Comparison of ENCODE assay signal across 11 mouse cellular contexts in the genomic region with DNA sequence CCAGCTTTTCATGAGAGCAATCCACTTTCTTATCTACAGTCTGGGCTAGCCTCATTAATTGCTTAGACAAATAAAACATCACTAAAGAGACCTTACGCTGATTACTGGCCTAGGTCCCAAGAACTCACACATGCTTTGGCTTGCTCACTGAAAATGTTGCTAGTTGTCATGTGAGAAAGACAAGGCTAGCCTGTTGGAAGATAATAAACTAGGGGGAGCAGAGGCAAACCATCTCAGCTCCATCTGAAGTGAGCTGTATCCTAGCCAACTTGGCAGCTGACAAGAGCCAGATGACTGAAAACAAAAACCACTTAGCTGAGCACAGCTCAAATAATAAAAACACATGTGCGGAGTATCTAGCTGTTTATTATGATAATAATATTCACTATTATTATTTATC. TPM values are rescaled to one million over a fixed set of nuclear protein-coding genes. Genes with fewer than 3 reads are reported as not detected.
DNase-seq lines count a peak whose midpoint lies in the region; ATAC-seq lines count a peak whose summit lies in the region.
"Had no signal": no experiment of that assay in that cellular context is flagged by ENCODE, and none has a peak within 500 bp of the region (broad histone marks: within the 10 kb centered on the region; RNA-seq: fewer than 3 reads in every experiment).

No protein-coding gene starts in this region.

- no peaks in the 10 kb centered on the region for H3K27me3 ChIP-seq in forebrain, embryonic 14.5 days (replicated peaks; ENCODE audit: control insufficient read depth, insufficient read depth, low read length)
- H3K27me3 ChIP-seq in forebrain, embryonic 11.5 days (ENCODE audit: control insufficient read depth, insufficient read depth, low read length) = no peaks in the 10 kb centered on the region
- H3K27me3 ChIP-seq in limb, embryonic 13.5 days = no peaks in the 10 kb centered on the region
- H3K27me3 ChIP-seq in limb, embryonic 10.5 days (ENCODE audit: low read depth, poor library complexity, severe bottlenecking) = no peaks in the 10 kb centered on the region
- H3K27me3 ChIP-seq: heart, embryonic 13.5 days; megakaryocyte, embryonic 14.5 days had no signal

- H3K4me3 ChIP-seq in forebrain, embryonic 14.5 days (ENCODE audit: low read depth, low read length) = no peak overlapping the region
- no peak overlapping the region for H3K4me3 ChIP-seq in forebrain, embryonic 11.5 days (ENCODE audit: low read depth, low read length)
- H3K4me3 ChIP-seq in limb, embryonic 13.5 days = no peak overlapping the region
- no peak overlapping the region for H3K4me3 ChIP-seq in limb, embryonic 10.5 days
- H3K4me3 ChIP-seq: heart, embryonic 13.5 days; megakaryocyte, embryonic 14.5 days had no signal

- ATAC-seq in forebrain, embryonic 14.5 days = peak; percentile 67; the same call in 1 of the 2 replicates
- no peak for ATAC-seq in forebrain, embryonic 11.5 days (replicated peaks; ENCODE audit: low FRiP score)
- peak; percentile 76; the same call in 1 of the 2 replicates for ATAC-seq in limb, embryonic 13.5 days (ENCODE audit: low FRiP score, low read depth)

- no peaks in the 10 kb centered on the region for H3K4me1 ChIP-seq in forebrain, embryonic 14.5 days (ENCODE audit: control insufficient read depth, insufficient read depth, low read length)
- H3K4me1 ChIP-seq in forebrain, embryonic 11.5 days (replicated peaks; ENCODE audit: control insufficient read depth, insufficient read depth, low read length) = no peaks in the 10 kb centered on the region
- H3K4me1 ChIP-seq in limb, embryonic 13.5 days = peaks cover 4% of the 10 kb centered on the region; the same call in 1 of the 2 replicates
- no peaks in the 10 kb centered on the region; the same call in 1 of the 2 replicates for H3K4me1 ChIP-seq in limb, embryonic 10.5 days
- H3K4me1 ChIP-seq: heart, embryonic 13.5 days; megakaryocyte, embryonic 14.5 days had no signal

- H3K9me3 ChIP-seq in forebrain, embryonic 14.5 days (replicated peaks; ENCODE audit: control insufficient read depth, low read length) = no peaks in the 10 kb centered on the region
- H3K9me3 ChIP-seq in forebrain, embryonic 11.5 days (ENCODE audit: control insufficient read depth, low read length) = no peaks in the 10 kb centered on the region
- no peaks in the 10 kb centered on the region for H3K9me3 ChIP-seq in limb, embryonic 13.5 days
- H3K9me3 ChIP-seq in limb, embryonic 10.5 days (replicated peaks) = no peaks in the 10 kb centered on the region
- H3K9me3 ChIP-seq: heart, embryonic 13.5 days had no signal

- intact Hi-C loops in heart, postnatal 10 days (cut with DNase I) = no loop called here

- H3K9ac ChIP-seq in forebrain, embryonic 14.5 days (ENCODE audit: low read length) = no peak overlapping the region
- H3K9ac ChIP-seq in forebrain, embryonic 11.5 days (ENCODE audit: low read length) = no peak overlapping the region
- H3K9ac ChIP-seq in limb, embryonic 13.5 days = no peak overlapping the region
- H3K9ac ChIP-seq: heart, embryonic 13.5 days had no signal

- peak; percentile 73 for DNase-seq in forebrain, embryonic 14.5 days (ENCODE audit: low spot score)
- no peak for DNase-seq in forebrain, embryonic 11.5 days (ENCODE audit: low spot score)
- no peak for DNase-seq in limb, embryonic 10.5 days (ENCODE audit: low spot score)
- peak; percentile 42 to 53 for DNase-seq in heart, postnatal 10 days
- DNase-seq in lung, postnatal 36 days = peak; percentile 73
- DNase-seq in natural killer cell, adult 2 months (ENCODE audit: low spot score in 2 of 2) = no peak
- DNase-seq in layer of hippocampus, adult 11-12 months (ENCODE audit: low spot score) = no peak
- DNase-seq: B cell, adult 2 months had no signal

- H3K36me3 ChIP-seq in forebrain, embryonic 14.5 days (ENCODE audit: control insufficient read depth, insufficient read depth, low read length) = no peaks in the 10 kb centered on the region
- no peaks in the 10 kb centered on the region for H3K36me3 ChIP-seq in forebrain, embryonic 11.5 days (ENCODE audit: control insufficient read depth, insufficient read depth, low read length)
- no peaks in the 10 kb centered on the region for H3K36me3 ChIP-seq in limb, embryonic 13.5 days
- H3K36me3 ChIP-seq in limb, embryonic 10.5 days = no peaks in the 10 kb centered on the region
- H3K36me3 ChIP-seq: heart, embryonic 13.5 days had no signal

- H3K4me2 ChIP-seq in forebrain, embryonic 14.5 days (ENCODE audit: low read length) = no peak overlapping the region
- H3K4me2 ChIP-seq in forebrain, embryonic 11.5 days (ENCODE audit: low read depth, low read length, severe bottlenecking) = no peak overlapping the region
- H3K4me2 ChIP-seq in limb, embryonic 13.5 days (replicated peaks) = no peak overlapping the region
- H3K4me2 ChIP-seq: heart, embryonic 13.5 days had no signal

- H3K27ac ChIP-seq in forebrain, embryonic 14.5 days (ENCODE audit: low read depth, low read length) = no peak overlapping the region
- no peak overlapping the region for H3K27ac ChIP-seq in forebrain, embryonic 11.5 days (ENCODE audit: low read depth, low read length)
- H3K27ac ChIP-seq in limb, embryonic 13.5 days = no peak overlapping the region
- no peak overlapping the region for H3K27ac ChIP-seq in limb, embryonic 10.5 days
- H3K27ac ChIP-seq: heart, embryonic 13.5 days had no signal

- WGBS in forebrain, embryonic 14.5 days = 47% methylated on average over 2 of the region's 2 CpGs
- 96% methylated on average over 2 of the region's 2 CpGs for WGBS in forebrain, embryonic 11.5 days
- 53% methylated on average over 2 of the region's 2 CpGs for WGBS in limb, embryonic 13.5 days
- 88% methylated on average over 2 of the region's 2 CpGs for WGBS in limb, embryonic 10.5 days

RNA-seq across cellular contexts. Expression of gene Bbox1, which starts 40.2 kb away (rescaled TPM):
- polyA plus RNA-seq in forebrain, embryonic 14.5 days (2014; fragmentation: Nextera tagmentation; extraction: Ambion mirVana) = 0.04 TPM in 1 of 2 replicates, not detected in the other
- polyA plus RNA-seq in forebrain, embryonic 11.5 days (2014; fragmentation: Nextera tagmentation; extraction: Ambion mirVana) = not detected in 2 replicates
- polyA plus RNA-seq in limb, embryonic 13.5 days (2015; fragmentation: Nextera tagmentation; extraction: Ambion mirVana) = 0.38 and 0.45 TPM in 2 replicates
- polyA plus RNA-seq in limb, embryonic 10.5 days (2016; fragmentation: Nextera tagmentation; extraction: Ambion mirVana) = 0.19 TPM in 1 of 2 replicates, not detected in the other
- total RNA-seq in heart, postnatal 10 days (2021) = under 1 TPM; 0.12 to 0.14 TPM
- polyA plus RNA-seq: heart, embryonic 13.5 days had no signal

Comparison
In these comparisons a context has a peak if more than half of its experiments do, and no peak if none do; other contexts are left out.
1. DNase-seq: peak in forebrain, embryonic 14.5 days (single experiment), heart, postnatal 10 days (2 of 2) and lung, postnatal 36 days (single experiment); none in forebrain, embryonic 11.5 days (single experiment), limb, embryonic 10.5 days (single experiment), natural killer cell, adult 2 months (0 of 2) and layer of hippocampus, adult 11-12 months (single experiment).